Mouse (Mus musculus): ENCODE measurements around the gene Rwdd2b. TPM values are rescaled to one million over a fixed set of nuclear protein-coding genes. Genes with fewer than 3 reads are reported as not detected.

The Rwdd2b gene
- not detected in 2 replicates for polyA plus RNA-seq (2012; ENCODE audit: insufficient read depth, insufficient read length, low replicate concordance, missing spikeins)

GRCm38 (mm10) chr16:87440184-87440686 is at the start of gene Rwdd2b:
Gene Rwdd2b, minus strand, starts transcription at chr16:87440573.
- WGBS: 0% methylated on average over 38 of the region's 38 CpGs
- peak; percentile 59 for TF ChIP-seq POLR2A (IDR thresholded peaks at IDR 0.05; ENCODE audit: insufficient read depth, low read depth, low read length)
- TF ChIP-seq CTCF (IDR thresholded peaks at IDR 0.05; ENCODE audit: insufficient read depth, low read depth, low read length): no peak

GRCm38 (mm10) chr16:87488605-87489004 is 48.2 kb upstream of the Rwdd2b start:
- TF ChIP-seq POLR2A (IDR thresholded peaks at IDR 0.05; ENCODE audit: insufficient read depth, low read depth, low read length) (no peak), CTCF (IDR thresholded peaks at IDR 0.05; ENCODE audit: insufficient read depth, low read depth, low read length) (no peak)
- H3K4me3 ChIP-seq (ENCODE audit: insufficient read depth, low read depth, low read length): no peak overlapping the region
- WGBS: 91% methylated on average over 2 of the region's 2 CpGs

More at GRCm38 (mm10) chr16:87440184-87440686, at the start of gene Rwdd2b:
- Histone ChIP-seq H3K4me1 (ENCODE audit: control insufficient read depth, insufficient read depth, low read length) (peaks cover 5% of the 10 kb centered on the region), H3K4me3 (ENCODE audit: insufficient read depth, low read depth, low read length) (peak within 1 kb of the TSS; percentile 69), H3K27ac (ENCODE audit: insufficient read depth, low read depth, low read length) (peak within 1 kb of the TSS; percentile 94)

GRCm38 (mm10) chr16:87486739-87487138 is 46.4 kb upstream of the Rwdd2b start:
- Histone ChIP-seq H3K4me1 (ENCODE audit: control insufficient read depth, insufficient read depth, low read length) (no peaks in the 10 kb centered on the region), H3K27ac (ENCODE audit: insufficient read depth, low read depth, low read length) (no peak overlapping the region), H3K4me3 (ENCODE audit: insufficient read depth, low read depth, low read length) (no peak overlapping the region)
- 98% methylated on average over 5 of the region's 5 CpGs for WGBS
- TF ChIP-seq POLR2A (IDR thresholded peaks at IDR 0.05; ENCODE audit: insufficient read depth, low read depth, low read length) (no peak), CTCF (IDR thresholded peaks at IDR 0.05; ENCODE audit: insufficient read depth, low read depth, low read length) (no peak)

More at GRCm38 (mm10) chr16:87488605-87489004, 48.2 kb upstream of the Rwdd2b start:
- no peak overlapping the region for H3K27ac ChIP-seq (ENCODE audit: insufficient read depth, low read depth, low read length)
- H3K4me1 ChIP-seq (ENCODE audit: control insufficient read depth, insufficient read depth, low read length): no peaks in the 10 kb centered on the region

GRCm38 (mm10) chr16:87484367-87484766 is 44.0 kb upstream of the Rwdd2b start:
- no peak for TF ChIP-seq POLR2A (IDR thresholded peaks at IDR 0.05; ENCODE audit: insufficient read depth, low read depth, low read length)
- TF ChIP-seq CTCF (IDR thresholded peaks at IDR 0.05; ENCODE audit: insufficient read depth, low read depth, low read length): no peak
- H3K4me1 ChIP-seq (ENCODE audit: control insufficient read depth, insufficient read depth, low read length): no peaks in the 10 kb centered on the region
- 88% methylated on average over 5 of the region's 5 CpGs for WGBS
- H3K4me3 ChIP-seq (ENCODE audit: insufficient read depth, low read depth, low read length): no peak overlapping the region
- no peak overlapping the region for H3K27ac ChIP-seq (ENCODE audit: insufficient read depth, low read depth, low read length)

GRCm38 (mm10) chr16:87470579-87470978 is 30.2 kb upstream of the Rwdd2b start:
- H3K27ac ChIP-seq (ENCODE audit: insufficient read depth, low read depth, low read length): no peak overlapping the region
- WGBS: 86% methylated on average over 4 of the region's 4 CpGs
- no peaks in the 10 kb centered on the region for H3K4me1 ChIP-seq (ENCODE audit: control insufficient read depth, insufficient read depth, low read length)
- H3K4me3 ChIP-seq (ENCODE audit: insufficient read depth, low read depth, low read length): no peak overlapping the region
- TF ChIP-seq CTCF (IDR thresholded peaks at IDR 0.05; ENCODE audit: insufficient read depth, low read depth, low read length) (no peak), POLR2A (IDR thresholded peaks at IDR 0.05; ENCODE audit: insufficient read depth, low read depth, low read length) (no peak)

GRCm38 (mm10) chr16:87458752-87459151 is 18.4 kb upstream of the Rwdd2b start:
- WGBS: 98% methylated on average over 3 of the region's 3 CpGs
- TF ChIP-seq POLR2A (IDR thresholded peaks at IDR 0.05; ENCODE audit: insufficient read depth, low read depth, low read length) (no peak), CTCF (IDR thresholded peaks at IDR 0.05; ENCODE audit: insufficient read depth, low read depth, low read length) (no peak)
- Histone ChIP-seq H3K4me1 (ENCODE audit: control insufficient read depth, insufficient read depth, low read length) (peaks cover 7% of the 10 kb centered on the region), H3K27ac (ENCODE audit: insufficient read depth, low read depth, low read length) (no peak overlapping the region), H3K4me3 (ENCODE audit: insufficient read depth, low read depth, low read length) (no peak overlapping the region)

GRCm38 (mm10) chr16:87455180-87455611 is 14.8 kb upstream of the Rwdd2b start:
- peak; percentile 7; the same call in 1 of the 2 replicates for TF ChIP-seq POLR2A (IDR thresholded peaks at IDR 0.05; ENCODE audit: insufficient read depth, low read depth, low read length)
- no peak for TF ChIP-seq CTCF (IDR thresholded peaks at IDR 0.05; ENCODE audit: insufficient read depth, low read depth, low read length)
- H3K27ac ChIP-seq (ENCODE audit: insufficient read depth, low read depth, low read length): 0 out of 2 replicates have a peak overlapping the region, but pooled peaks have one; percentile 61
- H3K4me1 ChIP-seq (ENCODE audit: control insufficient read depth, insufficient read depth, low read length): peaks cover 7% of the 10 kb centered on the region
- H3K4me3 ChIP-seq (ENCODE audit: insufficient read depth, low read depth, low read length): peak overlapping the region; percentile 99
- WGBS: under 1% methylated on average over 38 of the region's 38 CpGs

- WGBS: 7% methylated on average over 45 of the region's 45 CpGs
- TF ChIP-seq CTCF (IDR thresholded peaks at IDR 0.05; ENCODE audit: insufficient read depth, low read depth, low read length): no peak
- TF ChIP-seq POLR2A (IDR thresholded peaks at IDR 0.05; ENCODE audit: insufficient read depth, low read depth, low read length): peak; percentile 72
- Histone ChIP-seq H3K4me3 (ENCODE audit: insufficient read depth, low read depth, low read length) (peak within 1 kb of the TSS; percentile 99), H3K4me1 (ENCODE audit: control insufficient read depth, insufficient read depth, low read length) (peaks cover 7% of the 10 kb centered on the region), H3K27ac (ENCODE audit: insufficient read depth, low read depth, low read length) (peak within 1 kb of the TSS; percentile 61)
Observed at GRCm38 (mm10) chr16:87454419-87455179, 14.2 kb upstream of the Rwdd2b start, which contains the start of gene Usp16. Gene Usp16, plus strand, starts transcription at chr16:87454703.

- no peak overlapping the region for H3K4me3 ChIP-seq (ENCODE audit: insufficient read depth, low read depth, low read length)
- H3K4me1 ChIP-seq (ENCODE audit: control insufficient read depth, insufficient read depth, low read length): peaks cover 7% of the 10 kb centered on the region
- H3K27ac ChIP-seq (ENCODE audit: insufficient read depth, low read depth, low read length): no peak overlapping the region
- WGBS: 81% methylated on average over 2 of the region's 2 CpGs
- no peak for TF ChIP-seq POLR2A (IDR thresholded peaks at IDR 0.05; ENCODE audit: insufficient read depth, low read depth, low read length)
- TF ChIP-seq CTCF (IDR thresholded peaks at IDR 0.05; ENCODE audit: insufficient read depth, low read depth, low read length): no peak
Observed at GRCm38 (mm10) chr16:87453226-87453625, 12.9 kb upstream of the Rwdd2b start.
